Mouse (Mus musculus) embryonic fibroblast, embryonic 13.5 days (primary cell): Measurements from ENCODE around the gene Nceh1. TPM values are rescaled to one million over a fixed set of nuclear protein-coding genes. Genes with fewer than 3 reads are reported as not detected.

ENCODE experiments used
- H3K27ac ChIP-seq: 2 replicates; pipeline ENCODE4 v1.5.1; 2012; ENCODE audit warnings: low read length, control low read depth, inconsistent platforms; ENCODE audit not compliant: insufficient read depth
- H3K4me1 ChIP-seq: 2 replicates; pipeline ENCODE4 v1.6.1; 2011; ENCODE audit warnings: low read length; ENCODE audit not compliant: control insufficient read depth, insufficient read depth
- H3K4me3 ChIP-seq: 2 replicates; pipeline ENCODE4 v1.5.1; 2011; ENCODE audit warnings: mild to moderate bottlenecking, control low read depth, low read length; ENCODE audit not compliant: insufficient read depth
- CTCF ChIP-seq: IDR thresholded peaks from 2 replicates; pipeline ENCODE4 v1.5.1; 2011; ENCODE audit warnings: mild to moderate bottlenecking, control low read depth, low read length, moderate library complexity, borderline replicate concordance; ENCODE audit not compliant: insufficient read depth
- POLR2A ChIP-seq: IDR thresholded peaks from 2 replicates; pipeline ENCODE4 v1.6.1; 2011; ENCODE audit warnings: low read depth, mild to moderate bottlenecking, control low read depth, low read length, moderate library complexity
- polyA plus RNA-seq: library from polyadenylated mRNA; stranded (reverse); fragments of >200 nt; gene quantifications from 2 replicates; pipeline ENCODE4 v1.2.4, GENCODE M21; 2011; ENCODE audit warnings: low read depth; ENCODE audit not compliant: missing spikeins, insufficient read length

Gene Nceh1
- polyA plus RNA-seq, 1 experiment, result 5.3 TPM

- Histone ChIP-seq H3K27ac (no peak overlapping the region), H3K4me1 (no peaks in the 10 kb centered on the region), H3K4me3 (no peak overlapping the region)
- TF ChIP-seq CTCF, result no peak
- TF ChIP-seq POLR2A, result no peak
Measured at GRCm38 (mm10) chr3:27239568-27239967, 56.8 kb downstream of the Nceh1 start.

- TF ChIP-seq POLR2A, result no peak
- TF ChIP-seq CTCF, result no peak
- H3K27ac ChIP-seq, result no peak overlapping the region
- H3K4me3 ChIP-seq, result no peak overlapping the region
- H3K4me1 ChIP-seq, result no peaks in the 10 kb centered on the region
Measured at GRCm38 (mm10) chr3:27241864-27242263, 59.1 kb downstream of the Nceh1 start.

GRCm38 (mm10) chr3:27246166-27246565, 63.4 kb downstream of the Nceh1 start:
- no peak for TF ChIP-seq CTCF
- TF ChIP-seq POLR2A, result no peak
- Histone ChIP-seq H3K4me1 (no peaks in the 10 kb centered on the region), H3K4me3 (no peak overlapping the region), H3K27ac (no peak overlapping the region)

GRCm38 (mm10) chr3:27247785-27248184, 65.0 kb downstream of the Nceh1 start:
- H3K4me1 ChIP-seq, result no peaks in the 10 kb centered on the region
- TF ChIP-seq CTCF (no peak), POLR2A (no peak)
- no peak overlapping the region for H3K4me3 ChIP-seq
- no peak overlapping the region for H3K27ac ChIP-seq

- Histone ChIP-seq H3K4me1 (no peaks in the 10 kb centered on the region), H3K4me3 (no peak overlapping the region), H3K27ac (no peak overlapping the region)
- TF ChIP-seq CTCF, result no peak
- TF ChIP-seq POLR2A, result no peak
Measured at GRCm38 (mm10) chr3:27249030-27249429, 66.3 kb downstream of the Nceh1 start.

GRCm38 (mm10) chr3:27250936-27251335, 68.2 kb downstream of the Nceh1 start:
- Histone ChIP-seq H3K4me1 (no peaks in the 10 kb centered on the region), H3K4me3 (no peak overlapping the region), H3K27ac (no peak overlapping the region)
- TF ChIP-seq POLR2A (no peak), CTCF (no peak)

GRCm38 (mm10) chr3:27258461-27258860, 75.7 kb downstream of the Nceh1 start:
- no peak for TF ChIP-seq POLR2A
- TF ChIP-seq CTCF, result no peak
- no peak overlapping the region for H3K4me3 ChIP-seq
- no peaks in the 10 kb centered on the region for H3K4me1 ChIP-seq
- H3K27ac ChIP-seq, result no peak overlapping the region

GRCm38 (mm10) chr3:27260393-27260792, 77.6 kb downstream of the Nceh1 start:
- Histone ChIP-seq H3K4me1 (no peaks in the 10 kb centered on the region), H3K27ac (no peak overlapping the region), H3K4me3 (no peak overlapping the region)
- TF ChIP-seq POLR2A, result no peak
- TF ChIP-seq CTCF, result no peak

- Histone ChIP-seq H3K4me3 (no peak overlapping the region), H3K4me1 (no peaks in the 10 kb centered on the region), H3K27ac (no peak overlapping the region)
- TF ChIP-seq POLR2A (no peak), CTCF (no peak)
Measured at GRCm38 (mm10) chr3:27267327-27267726, 84.6 kb downstream of the Nceh1 start.

- no peak overlapping the region for H3K4me3 ChIP-seq
- TF ChIP-seq CTCF (no peak), POLR2A (no peak)
- no peaks in the 10 kb centered on the region for H3K4me1 ChIP-seq
- H3K27ac ChIP-seq, result no peak overlapping the region
Measured at GRCm38 (mm10) chr3:27267887-27268286, 85.1 kb downstream of the Nceh1 start.

GRCm38 (mm10) chr3:27269151-27269550, 86.4 kb downstream of the Nceh1 start:
- TF ChIP-seq CTCF (no peak), POLR2A (no peak)
- H3K4me3 ChIP-seq, result no peak overlapping the region

More at GRCm38 (mm10) chr3:27269151-27269550, 86.4 kb downstream of the Nceh1 start:
- no peak overlapping the region for H3K27ac ChIP-seq
- H3K4me1 ChIP-seq, result 0 out of 2 replicates have a peak, but pooled peaks cover 3% of the 10 kb centered on the region
